Mouse (Mus musculus): ENCODE results near the gene Trir. TPM values are rescaled to one million over a fixed set of nuclear protein-coding genes. Genes with fewer than 3 reads are reported as not detected.
A peak's percentile ranks its signal among the peaks of the same experiment; 100 is the strongest.

The Trir gene
- total RNA-seq, 1 experiment, result 181 TPM

GRCm38 (mm10) chr8:85062603-85063002, 36.0 kb downstream of the Trir start:
- no peak for TF ChIP-seq MAFK (IDR thresholded peaks at IDR 0.05; ENCODE audit: insufficient read depth, low read depth, low read length)
- TF ChIP-seq CHD2 (IDR thresholded peaks at IDR 0.05; ENCODE audit: low read depth, low read length), result no peak
- TF ChIP-seq ZC3H11A (IDR thresholded peaks at IDR 0.05; ENCODE audit: borderline replicate concordance, low read depth, low read length), result no peak
- TF ChIP-seq HCFC1 (IDR thresholded peaks at IDR 0.05; ENCODE audit: borderline replicate concordance, insufficient read depth, low read length), result no peak
- no peak for TF ChIP-seq ZNF384 (IDR thresholded peaks at IDR 0.05; ENCODE audit: low read depth, low read length)
- DNase-seq (ENCODE audit: low read depth, low spot score), result no peak
- Histone ChIP-seq H3K9ac (ENCODE audit: insufficient read depth, low read depth, low read length, poor library complexity, severe bottlenecking) (no peak overlapping the region), H3K4me1 (ENCODE audit: control insufficient read depth in 2 of 2, insufficient read depth in 2 of 2, low read length in 2 of 2, poor library complexity in 1 of 2) (peaks cover 0 to 3% of the 10 kb centered on the region in 2 experiments; a peak in 1 of 4 replicates), H3K4me3 (ENCODE audit: insufficient read depth in 1 of 2, low read depth in 1 of 2, low read length in 2 of 2, poor library complexity in 1 of 2, severe bottlenecking in 1 of 2) (no peak overlapping the region), H3K9me3 (ENCODE audit: control insufficient read depth, insufficient read depth, low read depth, low read length) (no peaks in the 10 kb centered on the region), H3K36me3 (ENCODE audit: control insufficient read depth, insufficient read depth, low read length, poor library complexity, severe bottlenecking) (peaks cover 10% of the 10 kb centered on the region), H3K27ac (ENCODE audit: insufficient read depth, low read depth, low read length, poor library complexity, severe bottlenecking) (no peak overlapping the region)
- in situ Hi-C loops (cut with MboI; ENCODE audit: low sequenced_read_pairs in 2 of 2, unreplicated experiment in 2 of 2), result no loop called here

GRCm38 (mm10) chr8:85065213-85065612, 38.6 kb downstream of the Trir start:
- Histone ChIP-seq H3K4me1 (ENCODE audit: control insufficient read depth in 2 of 2, insufficient read depth in 2 of 2, low read length in 2 of 2, poor library complexity in 1 of 2) (no peaks in the 10 kb centered on the region), H3K9me3 (ENCODE audit: control insufficient read depth, insufficient read depth, low read depth, low read length) (no peaks in the 10 kb centered on the region), H3K9ac (ENCODE audit: insufficient read depth, low read depth, low read length, poor library complexity, severe bottlenecking) (no peak overlapping the region), H3K4me3 (ENCODE audit: insufficient read depth in 1 of 2, low read depth in 1 of 2, low read length in 2 of 2, poor library complexity in 1 of 2, severe bottlenecking in 1 of 2) (no peak overlapping the region), H3K27ac (ENCODE audit: insufficient read depth, low read depth, low read length, poor library complexity, severe bottlenecking) (no peak overlapping the region), H3K36me3 (ENCODE audit: control insufficient read depth, insufficient read depth, low read length, poor library complexity, severe bottlenecking) (peaks cover 17% of the 10 kb centered on the region)
- TF ChIP-seq ZC3H11A (IDR thresholded peaks at IDR 0.05; ENCODE audit: borderline replicate concordance, low read depth, low read length), result no peak
- TF ChIP-seq MAFK (IDR thresholded peaks at IDR 0.05; ENCODE audit: insufficient read depth, low read depth, low read length), result no peak
- DNase-seq (ENCODE audit: low read depth, low spot score), result no peak
- in situ Hi-C loops (cut with MboI; ENCODE audit: low sequenced_read_pairs in 2 of 2, unreplicated experiment in 2 of 2), result no loop called here

- Histone ChIP-seq H3K4me3 (ENCODE audit: insufficient read depth in 1 of 2, low read depth in 1 of 2, low read length in 2 of 2, poor library complexity in 1 of 2, severe bottlenecking in 1 of 2) (no peak overlapping the region), H3K9ac (ENCODE audit: insufficient read depth, low read depth, low read length, poor library complexity, severe bottlenecking) (no peak overlapping the region), H3K27ac (ENCODE audit: insufficient read depth, low read depth, low read length, poor library complexity, severe bottlenecking) (no peak overlapping the region), H3K36me3 (ENCODE audit: control insufficient read depth, insufficient read depth, low read length, poor library complexity, severe bottlenecking) (peaks cover 17% of the 10 kb centered on the region), H3K4me1 (ENCODE audit: control insufficient read depth in 2 of 2, insufficient read depth in 2 of 2, low read length in 2 of 2, poor library complexity in 1 of 2) (peaks cover 0 to 3% of the 10 kb centered on the region in 2 experiments; a peak in 1 of 4 replicates), H3K9me3 (ENCODE audit: control insufficient read depth, insufficient read depth, low read depth, low read length) (no peaks in the 10 kb centered on the region)
- DNase-seq (ENCODE audit: low read depth, low spot score), result no peak
- no peak for TF ChIP-seq ZC3H11A (IDR thresholded peaks at IDR 0.05; ENCODE audit: borderline replicate concordance, low read depth, low read length)
- TF ChIP-seq HCFC1 (IDR thresholded peaks at IDR 0.05; ENCODE audit: borderline replicate concordance, insufficient read depth, low read length), result no peak
- no peak for TF ChIP-seq ZNF384 (IDR thresholded peaks at IDR 0.05; ENCODE audit: low read depth, low read length)
- TF ChIP-seq MAFK (IDR thresholded peaks at IDR 0.05; ENCODE audit: insufficient read depth, low read depth, low read length), result no peak
- no peak for TF ChIP-seq CHD2 (IDR thresholded peaks at IDR 0.05; ENCODE audit: low read depth, low read length)
- in situ Hi-C loops (cut with MboI; ENCODE audit: low sequenced_read_pairs in 2 of 2, unreplicated experiment in 2 of 2), result no loop called here
Measured at GRCm38 (mm10) chr8:85067155-85067554, 40.5 kb downstream of the Trir start.

GRCm38 (mm10) chr8:85067982-85068381, 41.4 kb downstream of the Trir start, which contains the start of gene Gm5741:
Gene Gm5741, minus strand, starts transcription at chr8:85067982.
- Histone ChIP-seq H3K27ac (ENCODE audit: insufficient read depth, low read depth, low read length, poor library complexity, severe bottlenecking) (no peak within 1 kb of the TSS), H3K4me3 (ENCODE audit: insufficient read depth in 1 of 2, low read depth in 1 of 2, low read length in 2 of 2, poor library complexity in 1 of 2, severe bottlenecking in 1 of 2) (no peak within 1 kb of the TSS), H3K4me1 (ENCODE audit: control insufficient read depth in 2 of 2, insufficient read depth in 2 of 2, low read length in 2 of 2, poor library complexity in 1 of 2) (peaks cover 0 to 3% of the 10 kb centered on the region in 2 experiments; a peak in 1 of 4 replicates), H3K9me3 (ENCODE audit: control insufficient read depth, insufficient read depth, low read depth, low read length) (no peaks in the 10 kb centered on the region), H3K36me3 (ENCODE audit: control insufficient read depth, insufficient read depth, low read length, poor library complexity, severe bottlenecking) (peaks cover 17% of the 10 kb centered on the region), H3K9ac (ENCODE audit: insufficient read depth, low read depth, low read length, poor library complexity, severe bottlenecking) (no peak within 1 kb of the TSS)
- in situ Hi-C loops (cut with MboI; ENCODE audit: low sequenced_read_pairs in 2 of 2, unreplicated experiment in 2 of 2), result no loop called here
- TF ChIP-seq ZC3H11A (IDR thresholded peaks at IDR 0.05; ENCODE audit: borderline replicate concordance, low read depth, low read length), result no peak
- no peak for TF ChIP-seq ZNF384 (IDR thresholded peaks at IDR 0.05; ENCODE audit: low read depth, low read length)
- no peak for TF ChIP-seq HCFC1 (IDR thresholded peaks at IDR 0.05; ENCODE audit: borderline replicate concordance, insufficient read depth, low read length)
- no peak for TF ChIP-seq CHD2 (IDR thresholded peaks at IDR 0.05; ENCODE audit: low read depth, low read length)
- TF ChIP-seq MAFK (IDR thresholded peaks at IDR 0.05; ENCODE audit: insufficient read depth, low read depth, low read length), result no peak
- DNase-seq (ENCODE audit: low read depth, low spot score), result no peak

GRCm38 (mm10) chr8:85071041-85071440, 44.4 kb downstream of the Trir start:
- TF ChIP-seq CHD2 (IDR thresholded peaks at IDR 0.05; ENCODE audit: low read depth, low read length) (no peak), ZNF384 (IDR thresholded peaks at IDR 0.05; ENCODE audit: low read depth, low read length) (no peak), HCFC1 (IDR thresholded peaks at IDR 0.05; ENCODE audit: borderline replicate concordance, insufficient read depth, low read length) (no peak), MAFK (IDR thresholded peaks at IDR 0.05; ENCODE audit: insufficient read depth, low read depth, low read length) (no peak), ZC3H11A (IDR thresholded peaks at IDR 0.05; ENCODE audit: borderline replicate concordance, low read depth, low read length) (no peak)
- Histone ChIP-seq H3K27ac (ENCODE audit: insufficient read depth, low read depth, low read length, poor library complexity, severe bottlenecking) (peak overlapping the region; percentile 86; the same call in 1 of the 2 replicates), H3K4me3 (ENCODE audit: insufficient read depth in 1 of 2, low read depth in 1 of 2, low read length in 2 of 2, poor library complexity in 1 of 2, severe bottlenecking in 1 of 2) (peak overlapping the region; percentile 73 to 96), H3K9ac (ENCODE audit: insufficient read depth, low read depth, low read length, poor library complexity, severe bottlenecking) (peak overlapping the region; percentile 90), H3K4me1 (ENCODE audit: control insufficient read depth in 2 of 2, insufficient read depth in 2 of 2, low read length in 2 of 2, poor library complexity in 1 of 2) (peaks cover 0 to 11% of the 10 kb centered on the region in 2 experiments; a peak in 1 of 4 replicates), H3K36me3 (ENCODE audit: control insufficient read depth, insufficient read depth, low read length, poor library complexity, severe bottlenecking) (peaks cover 42% of the 10 kb centered on the region), H3K9me3 (ENCODE audit: control insufficient read depth, insufficient read depth, low read depth, low read length) (no peaks in the 10 kb centered on the region)
- DNase-seq (ENCODE audit: low read depth, low spot score), result no peak
- in situ Hi-C loops (cut with MboI; ENCODE audit: low sequenced_read_pairs in 2 of 2, unreplicated experiment in 2 of 2), result no loop called here
